Mouse (Mus musculus) olfactory bulb, adult 2 months (tissue): ENCODE data around the gene Gga3.

Experiments used
- CTCF ChIP-seq: fragments of 200-500 bp; IDR thresholded peaks from 2 replicates; pipeline ENCODE4 v1.5.1; 2012; ENCODE audit warnings: low read depth, mild to moderate bottlenecking, low read length, moderate library complexity; ENCODE audit not compliant: insufficient read depth
- POLR2A ChIP-seq: fragments of 200-500 bp; IDR thresholded peaks from 2 replicates; pipeline ENCODE4 v1.6.1; 2012; ENCODE audit warnings: mild to moderate bottlenecking, low read depth, low read length, moderate library complexity; ENCODE audit not compliant: insufficient read depth

DNA sequence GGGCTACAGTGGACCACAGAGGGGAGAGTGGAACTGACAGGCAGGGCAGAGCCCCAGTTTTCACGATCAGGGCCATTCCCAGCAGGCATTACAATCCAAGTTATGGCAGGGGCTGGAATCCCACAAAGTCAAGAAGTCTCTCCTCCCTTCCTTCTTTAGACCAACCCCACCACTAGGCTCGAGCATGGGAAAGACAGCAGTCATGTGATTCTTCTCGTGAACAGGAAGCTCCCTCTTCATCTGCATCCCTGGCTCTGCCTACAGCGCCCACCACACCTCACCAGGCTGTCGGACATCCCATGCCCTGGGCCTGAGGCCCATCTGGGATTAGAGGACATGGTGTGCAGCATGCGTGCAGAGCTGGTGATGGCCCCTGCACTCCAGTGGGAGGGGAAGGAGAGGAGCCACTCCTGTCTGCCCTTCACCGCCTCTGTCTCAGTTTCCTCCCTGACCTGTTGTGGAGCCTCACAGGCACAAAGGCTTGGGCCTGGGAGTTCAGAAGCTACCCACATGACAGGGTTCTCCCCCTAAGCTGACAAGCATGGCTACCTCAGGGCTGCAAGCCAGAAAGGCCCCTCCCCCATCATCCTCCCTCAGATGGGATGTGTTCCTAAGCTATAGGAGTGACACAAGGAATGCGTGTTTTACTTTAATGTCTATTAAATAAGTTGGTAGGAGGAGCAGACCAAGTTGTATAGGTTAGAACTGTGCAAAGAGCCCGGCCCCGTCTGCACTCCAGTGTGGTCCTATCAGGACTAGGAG lies 10.7 kb upstream of the Gga3 start:
- no peak for TF ChIP-seq CTCF
- TF ChIP-seq POLR2A = no peak
